Mouse (Mus musculus) adrenal gland, adult (tissue): ENCODE data around the gene Fto.

Source experiments
- DNase-seq, 2 experiments: peaks; one replicate each; pipeline ENCODE4 v3.0.0; 2022 to 2023; ENCODE audit warnings: low spot score in 1 of 2; ENCODE audit not compliant: inconsistent age in 2 of 2

The Fto gene

DNA sequence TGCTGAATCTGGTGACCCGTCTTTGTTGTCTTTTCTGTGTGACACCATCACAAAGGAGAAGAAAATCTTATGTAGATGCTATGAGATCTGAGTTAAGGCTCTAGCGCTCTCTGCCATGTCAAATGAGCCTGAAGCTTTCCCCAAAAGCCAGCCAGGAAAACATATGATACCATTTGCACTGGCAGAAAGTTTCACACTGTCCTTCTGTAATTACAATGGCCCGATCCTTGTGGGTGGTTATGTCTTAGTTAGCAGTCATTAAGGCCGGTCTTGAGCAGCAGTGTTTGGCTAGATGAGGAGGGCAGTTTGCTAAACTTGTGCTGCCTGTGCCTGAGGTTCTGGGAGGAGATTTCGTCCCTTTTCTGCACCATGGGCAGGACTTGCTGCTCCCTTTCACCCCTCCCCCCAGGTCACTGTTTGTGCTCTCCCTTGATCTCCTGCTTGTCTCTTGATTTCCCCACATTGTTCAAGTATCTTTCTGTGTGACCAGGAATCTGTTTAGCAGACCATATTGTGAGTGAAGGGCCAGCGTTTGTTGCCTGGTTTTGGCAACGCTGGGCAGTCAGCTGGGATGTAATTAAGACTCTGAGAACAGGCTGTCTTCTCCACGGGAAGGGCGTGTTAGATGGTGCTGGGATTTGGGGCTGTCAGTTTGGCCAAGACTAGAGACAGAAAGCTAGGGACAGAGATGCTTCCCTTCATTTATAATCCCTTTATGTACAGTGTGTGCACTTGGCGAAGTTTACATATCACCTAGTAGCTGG, 238.6 kb downstream of the Fto start:
- peak in 1 of 2 experiments; percentile 28 for DNase-seq

- DNase-seq: no peak
These were observed 239.3 kb downstream of the Fto start for GRCm38 (mm10) chr8:91552635-91553034.

- DNase-seq: no peak
These were observed 240.1 kb downstream of the Fto start for GRCm38 (mm10) chr8:91553387-91553786.

GRCm38 (mm10) chr8:91557041-91557587, 243.8 kb downstream of the Fto start:
- DNase-seq: no peak

DNA sequence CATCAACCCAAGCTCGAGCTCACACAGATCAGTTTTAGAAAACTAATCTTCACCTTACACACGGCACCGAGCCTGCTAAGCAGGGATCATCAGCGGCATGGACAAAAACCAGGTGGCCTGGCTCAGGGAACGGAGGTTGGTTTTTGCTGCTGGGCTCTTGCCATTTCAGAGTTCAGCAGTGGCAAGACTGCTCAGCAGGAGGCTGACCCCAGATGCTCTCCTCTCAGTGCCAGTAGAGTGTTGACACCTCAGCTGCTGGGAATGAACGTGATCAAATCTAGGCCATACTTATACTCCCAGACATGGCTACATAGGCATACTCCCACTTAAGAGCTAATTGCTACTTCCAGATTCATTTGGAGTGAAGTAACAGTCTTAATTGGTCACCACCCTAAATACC, 245.1 kb downstream of the Fto start:
- DNase-seq: no peak

DNA sequence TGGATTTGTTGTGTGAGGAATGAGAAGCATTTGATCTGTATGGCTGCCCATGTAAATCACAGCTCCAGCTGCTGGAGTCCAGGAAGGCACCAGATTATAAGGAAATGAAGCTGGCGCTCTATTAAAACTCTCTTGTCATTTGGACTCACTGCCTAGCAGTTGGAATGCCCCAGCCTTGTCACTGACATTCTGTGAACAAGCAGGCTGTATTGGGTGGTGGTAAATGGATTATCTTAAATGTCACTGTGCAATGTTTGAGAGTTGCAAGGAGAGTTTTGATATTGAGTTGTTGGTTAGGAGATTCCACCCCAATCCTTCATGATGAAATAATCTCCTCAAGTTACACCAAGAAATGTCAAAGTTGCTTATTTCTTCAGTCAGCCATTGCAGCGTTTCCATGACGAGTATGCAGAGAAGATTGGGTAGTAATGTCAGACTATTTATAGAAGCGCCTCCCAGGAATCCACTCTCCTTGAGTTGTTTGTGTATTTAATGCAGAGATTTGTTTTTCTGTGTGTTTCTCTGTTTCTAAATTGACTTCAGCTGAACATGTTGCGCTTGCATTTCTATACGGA, 246.8 kb downstream of the Fto start:
- no peak for DNase-seq

DNA sequence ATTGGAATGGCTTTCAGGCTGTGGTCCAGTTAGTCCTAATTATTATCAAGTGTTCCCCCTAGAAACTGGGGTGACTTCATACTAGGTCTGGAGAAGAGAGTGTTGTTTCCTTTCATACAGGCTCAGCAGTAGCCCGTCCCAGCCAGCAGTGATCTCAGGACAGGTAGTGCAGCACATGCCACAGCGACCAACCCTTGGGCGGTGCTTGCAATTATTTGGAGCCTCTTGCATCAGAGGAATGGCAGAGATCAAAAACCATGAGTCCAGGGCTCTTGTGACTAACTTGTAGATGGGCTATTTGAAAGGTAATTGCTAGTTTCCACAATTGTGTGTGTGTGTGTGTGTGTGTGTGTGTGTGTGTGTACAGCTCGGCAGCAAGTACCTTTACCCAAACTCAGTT, 247.9 kb downstream of the Fto start:
- DNase-seq: no peak

- DNase-seq: no peak
These were observed 249.3 kb downstream of the Fto start for GRCm38 (mm10) chr8:91562600-91562999.

DNA sequence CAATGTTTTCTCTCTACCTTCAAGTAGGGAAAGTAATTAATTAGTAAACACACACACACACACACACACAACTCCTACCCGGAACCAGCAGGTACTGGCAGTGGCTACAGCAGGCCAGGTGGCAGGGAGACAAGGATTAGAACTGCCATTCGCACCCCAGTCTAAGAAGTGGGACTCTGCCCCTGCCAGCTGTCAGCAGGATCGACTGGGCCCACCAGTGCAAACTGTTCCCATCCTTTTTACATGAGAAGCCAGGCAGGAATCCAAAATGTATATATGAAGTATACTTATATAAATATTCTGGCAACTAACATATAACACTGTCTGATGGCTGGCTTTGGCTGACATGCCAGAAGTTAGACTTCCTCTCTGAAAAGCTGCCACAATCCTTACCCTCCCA, 250.0 kb downstream of the Fto start:
- no peak for DNase-seq

- DNase-seq: no peak
These were observed 252.7 kb downstream of the Fto start for GRCm38 (mm10) chr8:91565869-91566502.

- DNase-seq: no peak
These were observed 253.2 kb downstream of the Fto start for GRCm38 (mm10) chr8:91566503-91566869.

GRCm38 (mm10) chr8:91569874-91570273, 256.5 kb downstream of the Fto start:
- no peak for DNase-seq

GRCm38 (mm10) chr8:91570809-91571208, 257.5 kb downstream of the Fto start:
- no peak for DNase-seq

DNA sequence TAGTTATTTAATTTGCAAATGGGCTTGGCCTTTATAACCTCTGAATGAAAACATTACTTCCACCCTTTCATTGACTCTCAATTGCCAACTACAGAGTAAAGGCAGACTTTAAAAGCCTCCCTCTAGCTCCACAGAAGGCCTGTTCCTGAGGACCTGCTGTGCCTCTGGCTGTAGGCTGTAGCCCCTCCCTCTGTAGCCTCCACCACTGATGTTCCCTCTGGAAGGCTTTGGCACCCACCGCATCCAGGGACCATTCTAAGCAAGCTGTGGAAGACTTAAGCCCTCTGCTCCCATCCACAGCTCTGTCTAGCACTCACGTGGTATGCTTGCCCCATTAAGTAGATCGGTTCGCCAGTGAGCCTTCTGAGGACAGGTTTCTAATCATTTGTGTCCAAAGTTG, 258.7 kb downstream of the Fto start:
- DNase-seq: no peak

GRCm38 (mm10) chr8:91572630-91573029, 259.3 kb downstream of the Fto start:
- no peak for DNase-seq

GRCm38 (mm10) chr8:91575576-91575975, 262.3 kb downstream of the Fto start:
- no peak for DNase-seq

- no peak for DNase-seq
These were observed 263.0 kb downstream of the Fto start for GRCm38 (mm10) chr8:91576086-91576917.

DNA sequence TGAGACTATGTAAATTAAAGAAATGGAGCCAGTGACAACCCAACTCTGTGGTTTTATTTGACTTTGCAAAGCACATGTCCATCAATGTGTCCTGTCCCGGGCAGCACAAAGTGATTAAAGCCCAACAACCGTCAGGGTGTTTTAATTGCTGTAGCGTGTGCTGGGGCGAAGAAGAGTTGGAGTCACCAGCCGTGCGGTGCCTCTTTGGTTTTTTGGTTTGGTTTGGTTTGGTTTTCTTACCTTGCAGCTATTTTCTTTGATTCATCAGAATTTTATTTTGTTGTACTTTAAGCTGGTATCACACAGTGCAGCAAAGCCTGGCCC, 263.6 kb downstream of the Fto start:
- DNase-seq: no peak

GRCm38 (mm10) chr8:91577605-91578004, 264.3 kb downstream of the Fto start:
- DNase-seq: no peak

DNA sequence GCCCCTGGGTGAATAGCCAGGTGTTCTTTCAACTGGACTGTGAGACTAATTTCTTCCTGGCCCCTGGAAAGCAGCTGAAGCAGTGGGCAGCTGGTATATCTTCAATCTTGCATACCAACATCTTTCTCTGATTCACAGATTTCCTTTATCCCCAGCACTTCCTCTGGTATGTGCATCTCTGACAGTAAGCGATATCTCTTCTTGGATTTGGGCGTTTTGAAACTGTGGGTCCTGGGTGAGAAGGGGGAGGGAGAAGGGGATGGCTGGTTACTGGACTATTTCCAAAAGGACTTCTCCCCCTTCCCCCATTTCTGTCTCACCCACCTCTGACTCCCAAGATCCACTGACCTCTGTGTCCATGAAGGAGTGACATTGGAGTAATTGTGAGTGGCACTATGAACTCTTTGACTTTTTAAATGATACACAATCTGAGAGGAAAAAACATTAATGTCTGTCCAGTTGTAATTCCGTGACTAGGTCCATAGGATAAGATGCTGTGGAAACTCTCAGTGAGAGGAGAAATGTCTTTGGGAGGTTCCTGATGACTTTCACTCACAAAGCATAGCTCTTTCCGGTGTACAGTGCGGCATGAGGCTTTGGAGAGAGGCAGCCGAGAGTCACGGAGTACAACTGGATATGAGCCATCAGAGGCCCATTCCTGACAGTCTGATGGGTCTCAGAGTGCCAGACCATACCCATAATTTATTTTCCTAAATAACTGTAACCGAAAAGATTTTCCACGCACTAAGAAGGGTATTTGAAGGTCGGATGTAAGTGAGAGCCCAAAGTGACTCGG, 271.5 kb downstream of the Fto start:
- no peak for DNase-seq
